Mouse (Mus musculus) NIH3T3 (cell line): Measurements from ENCODE around the gene Kcnab2.

Experiments used
- DNase-seq: peaks from one replicate; pipeline ENCODE4 v3.0.0-alpha.2; 2012; ENCODE audit warnings: low read depth

The Kcnab2 gene

DNA sequence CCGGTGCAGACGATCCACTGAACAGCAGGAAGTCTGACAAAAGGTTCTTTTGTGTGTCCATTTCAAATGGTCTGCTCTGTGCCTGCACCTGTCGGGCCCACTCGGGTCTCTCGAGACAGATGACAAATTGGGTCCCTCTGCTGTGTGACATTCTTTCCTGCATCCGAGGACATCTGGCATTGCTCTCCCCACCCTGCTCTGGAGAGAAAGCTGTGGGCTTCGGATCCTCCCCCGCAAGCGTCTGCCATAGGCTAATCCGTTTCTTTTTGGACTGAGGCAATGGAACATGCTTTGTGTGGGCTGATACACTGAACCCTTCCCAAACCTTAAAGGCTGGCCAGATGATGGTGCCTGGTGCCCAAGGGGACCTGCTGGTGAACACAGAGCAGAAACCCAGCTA lies 24.6 kb downstream of the Kcnab2 start:
- no peak for DNase-seq

DNA sequence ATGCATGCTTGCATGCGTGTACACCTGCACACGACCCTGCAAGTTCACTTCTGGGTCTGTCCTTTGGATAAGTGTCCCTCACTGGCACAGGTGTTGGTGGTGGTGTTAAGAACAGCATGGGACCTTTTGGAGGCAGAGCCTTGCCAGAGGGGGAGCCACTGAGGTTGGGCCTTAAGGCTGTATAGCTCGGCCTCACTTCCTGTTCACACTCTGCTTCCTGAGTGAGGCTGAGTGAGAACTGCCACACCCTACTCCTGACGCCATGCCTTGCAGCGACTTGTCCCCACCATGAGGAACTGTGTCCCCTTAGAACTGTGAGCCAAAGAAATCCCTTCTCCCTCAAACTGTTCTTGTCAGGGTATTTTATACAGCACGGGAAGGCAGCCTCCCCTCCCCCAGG lies 26.3 kb downstream of the Kcnab2 start:
- no peak for DNase-seq

DNA sequence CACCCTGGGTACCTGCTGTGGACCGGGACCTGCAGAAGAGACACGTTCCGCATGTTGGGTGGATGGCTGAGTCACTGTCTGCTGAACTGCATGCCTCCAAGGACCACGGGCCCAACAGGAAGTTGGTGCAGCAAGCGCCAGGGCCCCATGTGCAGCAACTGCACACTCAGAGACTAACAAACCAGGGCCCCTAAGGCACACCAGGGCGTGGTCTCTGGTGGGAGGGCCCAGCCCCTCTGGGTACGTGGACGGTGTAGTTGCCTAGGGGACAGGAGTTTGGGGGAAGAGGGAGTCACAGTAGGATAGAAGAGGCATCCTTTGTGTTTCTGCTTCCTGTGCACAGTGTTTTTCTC lies 29.0 kb downstream of the Kcnab2 start:
- DNase-seq = no peak

DNA sequence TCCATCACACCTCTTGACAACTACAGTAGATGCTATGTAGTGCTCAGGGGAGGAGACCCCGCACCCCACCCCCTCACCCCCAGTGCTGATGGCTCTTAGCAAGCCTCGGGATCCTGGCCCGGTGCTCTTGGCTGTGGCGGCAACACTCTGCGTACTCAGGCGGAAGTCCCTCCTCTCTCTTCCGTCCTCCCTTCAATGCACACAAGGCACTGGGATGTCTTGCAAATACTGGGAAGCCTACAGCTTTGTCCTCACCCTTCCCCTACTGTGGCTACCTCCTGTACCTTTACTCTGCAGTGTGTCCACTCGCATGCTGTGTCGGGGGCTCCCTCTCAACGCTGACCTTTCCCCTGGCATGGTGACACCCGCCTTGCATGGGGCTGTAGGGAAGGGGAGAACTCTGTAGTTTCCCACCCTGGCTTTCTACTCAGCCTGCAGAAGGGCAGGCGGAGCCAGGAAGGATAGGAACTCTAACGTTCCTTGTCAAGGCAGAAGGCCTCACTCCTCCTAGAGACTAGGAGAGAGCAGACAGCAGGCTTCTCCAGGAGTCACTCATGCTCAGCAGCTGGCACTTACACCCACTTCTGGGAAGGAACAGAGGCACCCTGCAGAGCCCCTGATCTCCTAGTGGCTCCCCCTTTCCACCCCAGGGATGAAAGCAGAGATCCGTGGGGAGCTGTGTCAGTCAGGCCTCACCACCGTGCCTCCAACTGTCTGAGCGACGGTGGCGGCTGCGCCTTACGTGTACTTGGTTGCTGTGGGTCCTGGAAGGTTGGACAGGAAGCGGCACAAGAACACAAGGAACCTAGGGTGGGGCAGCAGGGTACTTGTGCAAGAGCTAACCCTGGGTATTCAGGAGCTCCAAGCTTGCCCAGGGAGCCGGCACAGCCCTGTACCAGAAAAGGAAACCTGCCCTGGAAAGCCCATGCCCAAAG lies 29.7 kb downstream of the Kcnab2 start:
- DNase-seq = no peak

DNA sequence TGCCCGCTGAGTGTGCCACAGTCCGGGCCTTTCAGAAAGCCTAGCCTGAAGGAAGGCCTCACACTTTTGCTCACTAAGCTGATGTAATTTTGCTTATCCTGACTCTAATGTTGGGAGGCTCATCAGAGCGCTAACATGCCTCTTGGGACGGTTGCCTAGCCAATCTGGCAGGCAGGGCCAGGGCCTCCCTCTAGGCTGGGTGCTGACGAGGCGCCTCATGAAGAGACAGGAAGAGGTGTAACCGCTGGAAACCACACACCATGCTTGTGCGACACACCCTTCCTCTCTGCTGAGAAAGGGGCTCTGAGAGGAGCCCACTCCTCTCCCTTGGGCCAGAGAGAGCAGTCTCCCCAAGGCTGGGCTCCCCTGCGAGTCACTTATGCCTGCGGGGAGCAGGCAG lies 31.5 kb downstream of the Kcnab2 start:
- DNase-seq = peak; percentile 66

DNA sequence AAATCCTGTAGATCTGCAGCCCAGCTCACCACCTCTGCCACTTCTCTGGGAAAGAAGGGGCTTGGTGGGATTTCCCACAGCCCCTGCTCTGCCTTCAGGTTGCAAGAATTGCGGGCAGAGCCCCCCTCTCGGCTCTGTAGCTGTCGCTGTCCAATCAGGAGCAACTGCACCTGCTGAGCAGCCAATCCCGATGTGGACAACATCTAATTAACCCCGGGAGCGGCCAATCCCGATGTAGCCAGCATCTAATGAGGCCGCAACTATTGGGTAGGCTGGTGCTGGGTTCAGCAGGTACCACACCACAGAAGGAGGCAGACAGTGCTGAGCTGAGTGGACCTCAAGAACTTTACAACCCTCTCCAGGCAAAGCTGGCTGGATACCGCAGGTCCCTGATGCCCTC lies 36.1 kb downstream of the Kcnab2 start:
- no peak for DNase-seq

DNA sequence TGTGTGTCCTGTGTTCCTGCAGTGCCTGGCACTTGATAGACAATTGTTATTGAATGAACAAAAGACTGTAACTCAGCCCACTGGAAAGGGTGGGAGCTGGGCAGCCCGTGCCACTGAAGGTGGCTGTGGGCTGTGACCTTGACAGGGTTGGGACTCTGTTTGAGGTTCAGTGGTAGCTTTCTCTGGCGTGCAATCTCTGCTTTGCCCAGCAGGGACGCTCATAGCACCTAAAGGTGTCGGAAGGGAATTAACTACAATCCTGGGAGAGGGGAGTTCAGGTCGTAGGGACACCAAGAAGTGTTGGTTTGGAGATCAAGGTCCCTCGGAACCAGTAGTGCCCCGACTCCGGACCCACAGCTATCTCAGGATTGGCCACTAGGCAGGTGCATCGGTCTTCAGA lies 36.8 kb downstream of the Kcnab2 start:
- no peak for DNase-seq

DNA sequence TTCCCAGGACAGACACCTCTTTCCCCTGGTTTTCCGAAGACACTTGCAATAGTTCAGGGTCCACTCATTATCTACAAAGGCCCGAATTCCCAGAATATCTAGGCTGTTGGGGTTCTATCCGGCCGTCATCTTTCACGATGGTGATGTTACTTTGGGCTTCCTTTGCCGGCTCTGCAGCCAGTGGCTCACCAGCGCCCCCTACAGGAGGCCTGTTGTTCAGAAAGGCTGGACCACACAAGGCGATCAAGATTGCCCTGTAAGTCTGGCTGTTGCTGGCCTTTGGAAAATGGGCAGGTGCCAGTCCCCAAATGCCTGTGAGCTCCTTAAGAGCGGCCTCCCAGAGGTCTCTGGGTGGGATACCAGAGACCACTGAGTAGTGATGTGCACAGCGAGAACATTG lies 42.4 kb downstream of the Kcnab2 start:
- peak; percentile 70 for DNase-seq

DNA sequence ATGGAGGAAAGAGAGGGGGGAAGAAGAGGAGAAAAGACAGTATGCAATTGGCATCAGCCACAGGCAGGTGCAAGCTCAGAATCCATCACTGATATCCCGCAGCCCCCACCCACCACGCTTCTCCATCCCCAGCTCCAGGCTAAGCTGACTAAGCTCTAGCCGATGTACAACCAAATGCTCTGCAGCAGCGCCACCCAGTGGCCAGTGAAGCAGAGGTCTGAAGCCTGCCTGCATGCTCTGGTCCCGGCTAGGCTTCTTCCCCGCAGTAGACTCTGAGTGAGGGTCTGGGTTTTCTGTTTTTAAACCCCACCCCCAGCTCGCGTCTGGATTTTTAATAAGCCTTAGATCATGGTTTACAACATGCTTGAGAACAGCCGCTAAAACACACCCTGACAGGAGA lies 42.8 kb downstream of the Kcnab2 start:
- peak; percentile 96 for DNase-seq

DNA sequence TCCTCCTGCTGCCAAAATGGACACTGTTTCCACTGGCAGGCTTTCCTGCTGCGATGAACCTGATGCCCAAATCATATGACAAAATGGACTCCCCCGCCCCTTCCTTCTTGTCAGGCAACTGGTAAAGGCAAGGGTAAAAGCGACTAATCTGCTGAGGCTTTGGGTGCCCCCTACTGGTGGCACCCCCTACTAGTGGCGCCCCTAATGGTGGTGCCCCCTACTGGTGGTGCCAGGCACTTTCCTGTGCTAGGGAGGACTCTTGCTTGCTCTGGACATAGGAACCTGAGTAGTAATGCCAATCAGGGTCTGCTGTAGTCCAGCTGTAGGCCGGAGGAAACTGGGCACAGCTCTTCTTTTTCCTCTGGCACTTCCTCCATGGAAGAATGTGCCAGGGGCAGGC lies 45.4 kb downstream of the Kcnab2 start:
- DNase-seq = peak; percentile 85

DNA sequence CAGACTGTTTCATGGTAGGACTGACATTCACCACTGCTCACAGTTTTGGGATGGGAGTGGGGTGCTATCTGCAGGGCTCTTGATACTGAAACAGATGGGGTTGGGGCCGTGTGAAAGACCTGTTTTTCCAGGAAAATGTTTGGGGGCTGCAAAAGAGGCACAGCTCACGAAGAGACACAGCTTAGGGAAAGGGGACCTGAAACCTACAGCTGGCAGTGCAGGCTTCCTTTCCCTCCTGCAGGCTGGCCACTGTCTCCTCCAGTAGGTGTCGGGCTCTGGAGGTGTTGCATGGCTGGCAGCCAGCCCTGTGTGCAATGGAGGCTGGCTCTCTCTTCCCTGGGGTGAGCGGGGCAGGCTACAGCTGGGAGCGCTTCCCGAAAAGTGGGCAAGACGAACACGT lies 49.4 kb downstream of the Kcnab2 start:
- no peak for DNase-seq

DNA sequence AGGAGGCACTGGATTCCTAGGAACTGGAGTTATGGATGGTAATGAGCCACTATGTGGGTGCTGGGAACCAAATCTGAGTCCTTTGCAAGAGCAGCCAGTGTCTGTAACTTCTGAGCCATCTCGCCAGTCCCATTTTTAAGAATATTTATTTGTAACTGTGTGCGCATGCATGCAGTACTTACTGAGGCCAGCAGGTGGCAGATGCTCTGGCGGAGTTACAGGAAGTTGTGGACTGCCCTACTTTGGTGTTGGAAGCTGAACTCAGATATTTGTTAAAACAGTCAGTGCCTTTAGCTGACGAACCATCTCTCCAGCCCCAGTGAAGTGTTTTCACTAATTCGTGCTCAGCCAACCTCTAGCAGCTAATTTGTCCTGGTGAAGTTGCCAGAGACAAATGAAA lies 52.7 kb downstream of the Kcnab2 start:
- DNase-seq = peak; percentile 54

DNA sequence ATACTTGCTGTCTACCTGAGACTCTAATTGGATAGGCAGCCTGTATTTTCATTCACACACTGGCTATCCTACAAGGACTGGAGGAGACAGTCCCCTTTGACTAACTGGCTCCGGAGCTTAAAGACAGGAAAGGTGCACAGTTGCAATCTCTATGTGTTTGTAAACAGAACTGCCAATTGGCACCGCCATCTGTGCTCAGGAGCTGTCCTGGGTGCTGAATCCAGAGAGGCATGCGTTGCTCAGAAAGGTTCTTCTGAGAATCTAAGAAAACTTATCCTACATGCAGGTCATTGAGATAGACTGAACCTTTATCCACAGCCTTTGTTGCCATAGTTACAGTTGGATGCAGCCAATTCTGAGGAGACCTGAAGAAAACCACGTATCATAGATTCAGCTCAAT lies 53.3 kb downstream of the Kcnab2 start:
- DNase-seq = peak; percentile 81

DNA sequence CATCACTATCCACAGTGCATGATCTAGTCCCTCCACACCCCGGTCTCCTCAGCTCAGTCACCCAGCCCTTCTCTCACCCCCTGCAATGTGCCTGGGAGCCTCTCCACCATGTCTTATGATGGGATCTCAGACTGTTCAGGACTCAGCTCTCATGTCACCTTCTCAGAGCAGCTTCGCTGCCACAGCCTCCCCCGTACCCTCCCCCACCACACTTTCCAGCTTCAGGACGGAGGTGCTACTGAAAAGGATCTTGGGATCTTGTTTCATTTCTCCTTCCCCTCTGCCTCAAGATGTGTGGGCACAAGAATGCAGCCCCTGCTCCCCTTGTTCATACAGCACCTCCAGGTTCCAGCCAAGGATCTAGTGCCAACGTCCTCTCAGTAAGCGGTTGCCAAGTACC lies 54.1 kb downstream of the Kcnab2 start:
- DNase-seq = no peak

DNA sequence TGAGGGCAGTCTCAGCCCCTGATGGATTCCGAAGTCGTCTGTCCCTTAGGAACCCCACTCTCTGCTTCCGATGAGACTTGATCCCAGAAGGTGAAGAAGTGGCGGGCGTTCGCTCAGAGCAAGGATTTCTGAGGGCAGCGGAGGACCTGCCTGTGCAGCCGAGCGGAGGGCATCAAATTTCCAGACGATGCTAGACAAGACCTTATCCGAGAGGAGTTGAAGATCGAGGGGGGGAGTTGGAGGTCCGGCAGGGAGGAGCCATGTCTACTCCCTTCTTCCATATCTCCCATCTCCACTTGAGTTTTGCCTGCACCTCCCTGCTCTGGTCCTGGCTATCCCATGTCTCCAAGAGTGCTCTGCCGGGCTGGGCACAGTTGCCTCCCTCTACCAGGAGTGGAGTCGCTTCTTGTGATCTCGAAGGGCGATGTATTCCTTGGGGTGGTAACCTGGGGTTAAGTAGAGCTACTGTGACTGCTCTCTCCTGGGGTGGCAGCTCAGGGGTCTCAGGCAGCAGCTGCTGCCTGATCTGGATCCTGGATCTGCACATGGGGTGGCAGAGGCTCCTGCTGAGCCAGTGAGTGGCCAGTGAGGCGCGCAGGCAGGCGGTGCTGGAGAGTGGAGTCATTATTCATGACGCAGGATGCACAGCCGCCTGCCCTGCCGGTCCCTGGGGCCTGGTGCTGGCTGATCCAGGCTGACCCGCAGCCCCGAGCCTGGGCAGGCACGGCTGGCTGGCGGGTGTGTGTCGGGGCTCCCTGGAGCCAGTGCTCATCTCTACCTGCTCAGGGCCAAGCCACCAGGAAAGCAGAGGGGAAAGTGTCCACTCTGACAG lies 59.2 kb downstream of the Kcnab2 start:
- no peak for DNase-seq

DNA sequence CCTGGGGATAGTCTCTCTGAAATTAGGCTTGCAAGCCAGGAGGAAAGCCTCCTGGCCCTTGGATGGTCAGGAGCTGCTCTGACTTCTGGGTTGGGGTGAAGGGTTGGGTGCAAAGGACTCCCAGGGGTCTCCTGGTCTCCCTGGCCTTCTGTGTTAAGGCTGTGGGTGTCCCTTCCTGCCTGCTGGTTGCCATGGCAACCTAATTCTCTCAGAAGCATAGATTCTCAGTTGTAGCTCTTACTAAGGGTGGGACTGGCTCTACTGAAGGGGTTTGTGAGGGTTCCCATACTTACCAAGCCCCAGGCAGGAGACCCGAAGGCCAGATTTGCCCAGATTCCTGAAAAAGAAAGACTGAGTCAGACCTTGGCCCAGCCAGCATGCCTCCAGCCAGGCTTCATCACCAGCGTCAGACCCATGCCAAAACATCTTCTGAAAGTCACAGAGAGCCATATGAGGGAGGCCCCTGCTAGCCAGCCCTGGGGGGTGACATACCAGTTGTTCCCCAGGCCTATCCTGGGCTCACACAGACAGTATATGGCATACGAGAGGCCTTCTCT lies 65.1 kb downstream of the Kcnab2 start:
- peak; percentile 82 for DNase-seq

DNA sequence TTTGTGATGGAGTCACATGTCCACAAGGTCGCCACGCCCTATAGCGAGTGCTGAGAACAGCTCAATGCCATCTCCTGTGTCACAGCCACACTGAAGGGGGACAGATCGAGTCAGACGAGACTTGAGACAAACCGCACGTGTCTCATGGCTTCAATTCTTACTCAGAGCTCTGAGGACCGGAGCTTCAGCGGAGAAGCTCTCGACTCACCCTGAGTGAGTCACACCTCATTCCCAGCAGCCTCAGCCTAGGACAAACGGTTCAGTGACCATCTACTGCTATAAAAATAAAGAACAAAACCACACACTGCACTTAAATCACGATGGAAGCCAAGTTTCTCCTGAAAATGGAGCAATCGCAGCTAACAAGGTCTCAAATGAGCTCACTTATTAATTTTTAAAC lies 66.7 kb downstream of the Kcnab2 start:
- DNase-seq = peak; percentile 85

DNA sequence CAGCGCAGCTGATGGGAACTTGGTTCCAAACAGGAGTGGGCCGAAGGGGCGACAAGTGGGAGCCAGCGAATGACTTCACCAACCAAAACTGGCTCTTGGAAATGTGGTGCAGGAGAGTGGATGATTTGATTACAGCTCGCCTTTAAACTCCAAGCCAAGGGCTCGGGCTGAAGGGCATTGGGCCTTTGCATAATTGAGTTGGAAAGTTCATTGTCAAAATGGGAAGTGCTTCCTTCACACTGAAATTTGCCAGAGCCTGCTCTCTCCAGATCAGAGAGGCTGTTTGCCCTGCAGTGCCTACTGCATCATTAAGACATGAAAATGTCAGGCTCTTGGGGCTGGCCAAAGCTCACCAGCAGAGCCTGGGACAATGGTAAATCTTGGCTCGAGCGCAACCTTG lies 71.1 kb downstream of the Kcnab2 start:
- DNase-seq = peak; percentile 22

DNA sequence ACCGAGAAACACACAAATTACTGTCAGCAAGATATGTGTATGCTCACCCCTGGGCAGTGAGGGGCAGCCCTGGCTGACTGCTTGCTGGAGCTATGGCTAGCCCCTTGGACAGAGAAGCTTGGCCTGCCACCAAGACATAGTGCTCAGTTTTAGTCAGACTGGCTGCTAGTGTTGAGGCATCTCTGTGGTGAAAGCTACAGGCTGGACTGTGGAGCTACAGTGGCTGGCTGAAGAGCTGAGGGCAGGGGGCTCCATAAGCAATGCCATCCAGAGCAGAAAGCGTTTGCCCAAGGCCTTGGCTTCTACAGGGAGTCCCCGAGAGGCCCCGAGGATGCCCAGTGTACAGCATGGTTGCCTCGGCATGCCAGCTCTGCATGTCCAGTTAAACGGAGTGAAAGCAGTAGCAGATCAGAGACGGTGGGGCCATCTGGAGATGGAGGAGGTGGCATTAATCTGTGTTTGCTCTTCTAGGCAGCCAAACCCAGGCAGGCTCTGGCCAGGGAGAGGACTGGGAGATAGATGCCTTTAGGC lies 71.9 kb downstream of the Kcnab2 start:
- DNase-seq = peak; percentile 79

DNA sequence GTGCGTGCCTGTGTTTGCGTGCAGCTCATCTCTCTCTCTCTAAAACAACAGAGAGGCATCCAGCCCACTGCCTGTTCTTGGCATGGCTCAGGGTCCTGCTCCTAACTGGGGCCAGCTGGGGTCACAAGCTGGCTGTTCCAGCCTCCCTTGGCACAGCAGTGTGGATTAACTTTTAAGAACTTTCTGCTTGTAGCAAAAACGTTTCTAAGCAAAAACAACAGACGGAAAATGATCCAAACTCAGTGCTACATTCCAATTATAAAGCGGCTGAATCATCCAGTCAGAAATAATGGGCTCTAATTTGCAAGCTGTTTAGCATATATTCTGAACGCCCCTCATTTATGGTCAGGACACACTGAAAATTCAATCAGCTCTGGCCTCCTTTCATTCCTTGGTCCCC lies 72.5 kb downstream of the Kcnab2 start:
- DNase-seq = peak; percentile 46

DNA sequence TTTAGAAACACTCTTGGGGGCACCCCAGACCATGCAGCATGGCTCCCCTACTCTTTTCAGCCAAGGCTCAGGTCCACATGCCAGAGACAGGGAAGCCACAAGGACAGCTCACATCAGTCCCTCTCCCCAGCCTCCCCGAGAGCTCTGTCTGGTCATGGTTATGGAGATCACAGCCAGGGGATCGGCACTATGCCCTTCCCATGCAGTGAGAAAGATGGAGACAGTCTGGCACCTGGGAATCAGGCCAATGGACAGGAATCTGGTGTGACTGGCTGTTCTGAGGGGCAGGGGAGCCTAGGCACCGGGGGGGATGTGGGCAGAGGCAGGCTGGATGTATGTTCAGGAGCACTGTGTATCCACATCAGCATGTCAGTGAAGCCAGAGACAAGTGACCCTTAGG lies 78.7 kb downstream of the Kcnab2 start:
- no peak for DNase-seq

DNA sequence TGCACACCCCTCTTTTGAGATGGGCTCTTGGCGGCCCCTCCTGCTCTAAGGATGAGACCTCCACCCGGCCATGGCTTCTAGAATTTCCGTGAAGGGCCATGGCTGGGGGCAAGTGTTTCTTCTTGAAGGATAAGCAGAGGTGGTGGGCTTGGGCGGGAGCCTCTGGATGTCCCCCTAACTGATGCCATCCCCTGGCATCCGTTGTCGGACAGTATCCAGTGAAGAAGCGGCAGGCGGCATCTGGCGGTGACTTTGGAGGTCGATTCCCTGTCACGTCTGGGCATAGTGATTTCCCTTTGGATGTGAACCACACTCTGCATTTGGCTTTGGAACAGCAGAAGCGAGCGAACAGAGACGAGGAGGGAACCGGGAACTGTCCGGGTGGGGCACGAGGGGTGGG lies 85.0 kb downstream of the Kcnab2 start:
- no peak for DNase-seq

DNA sequence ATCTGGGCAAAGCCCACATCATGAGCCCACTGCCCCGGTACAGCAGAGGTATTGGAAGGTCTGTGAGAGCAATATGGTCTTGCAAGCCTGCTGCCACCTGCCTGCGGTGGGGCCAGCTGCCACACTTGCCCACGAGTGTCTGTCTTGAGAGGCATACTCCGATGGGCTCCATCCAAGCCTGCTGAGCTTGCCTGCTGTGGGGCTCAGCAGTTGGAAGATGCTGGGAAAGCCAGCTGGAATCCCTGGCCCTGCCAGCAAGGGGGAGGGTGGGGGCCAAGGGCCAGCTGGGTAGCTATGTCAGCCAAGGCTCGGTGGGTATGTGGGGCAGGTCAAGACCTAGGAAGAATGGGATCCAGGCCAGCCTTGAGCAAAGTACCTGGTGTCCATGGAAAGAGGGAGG lies 85.5 kb downstream of the Kcnab2 start:
- DNase-seq = no peak
